Mouse (Mus musculus) embryo, embryonic 10.5 days (tissue): ENCODE results near the gene Sppl2b.
"Not testable (repeated sequence)": the region's sequence is repeated elsewhere in the genome, so short reads cannot be mapped to it uniquely, and the experiment has no call there.

Source experiments
- DNase-seq: peaks from one replicate; pipeline ENCODE4 v3.0.0-alpha.2; 2015; ENCODE audit warnings: low spot score

The Sppl2b gene

DNA sequence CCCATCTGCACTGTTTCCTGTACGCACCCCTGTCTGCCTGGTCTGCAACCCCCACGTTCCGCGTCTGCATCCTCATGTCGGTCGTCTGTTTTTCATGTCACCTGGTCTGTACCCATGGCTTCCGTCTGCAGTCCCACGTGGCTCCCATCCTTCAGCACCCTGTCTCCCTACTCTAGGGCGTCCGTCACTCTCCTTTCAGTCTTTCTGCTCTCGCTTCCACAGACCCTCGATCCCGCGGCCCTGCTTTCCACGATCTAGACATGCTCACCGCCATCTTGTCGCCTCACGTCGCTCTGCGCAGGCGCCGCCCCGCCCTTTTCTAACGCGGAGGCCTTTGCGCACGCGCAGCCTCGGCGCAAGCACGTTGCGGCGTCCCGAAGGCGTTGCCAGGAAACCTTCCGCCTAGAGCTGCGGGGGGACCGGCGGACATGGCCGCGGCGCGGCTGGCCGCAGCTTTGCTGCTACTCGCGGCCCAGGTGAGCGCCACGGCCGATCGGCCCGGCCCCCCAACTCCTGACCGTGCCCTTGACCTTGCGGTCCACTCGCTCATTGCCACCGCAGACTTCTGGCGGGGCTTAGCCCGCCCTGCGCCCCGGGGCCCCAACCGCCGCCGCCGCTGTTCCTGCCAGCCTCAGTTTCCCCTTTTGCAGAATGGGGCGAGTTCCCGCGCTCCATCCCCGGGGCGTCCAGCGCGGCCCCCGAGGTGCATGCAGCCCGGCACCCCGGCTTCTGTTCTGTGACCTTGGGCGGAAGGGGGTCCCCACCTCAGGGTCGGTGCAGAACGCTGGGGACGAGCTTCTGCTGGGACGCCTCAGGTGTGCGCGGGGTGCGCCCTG is at the start of gene Sppl2b, which contains the start of gene Lsm7:
Sppl2b (plus strand) TSS at position 363 of the 836 bp plus-strand sequence.
Lsm7 (minus strand) TSS at position 297 of the 836 bp plus-strand sequence.
- peak; percentile 97 for DNase-seq

DNA sequence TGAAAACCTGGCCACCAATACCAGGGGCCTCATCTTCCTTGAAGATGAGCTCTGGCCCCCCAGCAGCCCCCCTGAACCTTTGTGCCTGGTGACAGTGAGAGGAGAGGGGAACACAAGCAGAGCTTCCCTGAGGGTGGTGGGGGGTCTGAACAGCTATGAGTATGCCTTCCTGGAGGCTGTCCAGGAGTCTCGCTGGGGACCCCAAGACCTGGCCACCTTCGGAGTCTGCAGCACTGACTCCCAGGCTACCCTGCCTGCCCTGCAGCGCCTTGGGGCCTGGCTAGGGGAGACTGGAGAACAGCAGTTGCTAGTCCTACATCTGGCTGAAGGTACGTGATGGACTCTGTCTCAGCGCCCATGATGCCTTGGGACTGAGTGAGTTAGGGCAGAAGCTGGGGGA is 49.8 kb upstream of the Sppl2b start:
- no peak for DNase-seq

- peak; percentile 78 for DNase-seq
Observed at GRCm38 (mm10) chr10:80805925-80806324, 49.1 kb upstream of the Sppl2b start.

DNA sequence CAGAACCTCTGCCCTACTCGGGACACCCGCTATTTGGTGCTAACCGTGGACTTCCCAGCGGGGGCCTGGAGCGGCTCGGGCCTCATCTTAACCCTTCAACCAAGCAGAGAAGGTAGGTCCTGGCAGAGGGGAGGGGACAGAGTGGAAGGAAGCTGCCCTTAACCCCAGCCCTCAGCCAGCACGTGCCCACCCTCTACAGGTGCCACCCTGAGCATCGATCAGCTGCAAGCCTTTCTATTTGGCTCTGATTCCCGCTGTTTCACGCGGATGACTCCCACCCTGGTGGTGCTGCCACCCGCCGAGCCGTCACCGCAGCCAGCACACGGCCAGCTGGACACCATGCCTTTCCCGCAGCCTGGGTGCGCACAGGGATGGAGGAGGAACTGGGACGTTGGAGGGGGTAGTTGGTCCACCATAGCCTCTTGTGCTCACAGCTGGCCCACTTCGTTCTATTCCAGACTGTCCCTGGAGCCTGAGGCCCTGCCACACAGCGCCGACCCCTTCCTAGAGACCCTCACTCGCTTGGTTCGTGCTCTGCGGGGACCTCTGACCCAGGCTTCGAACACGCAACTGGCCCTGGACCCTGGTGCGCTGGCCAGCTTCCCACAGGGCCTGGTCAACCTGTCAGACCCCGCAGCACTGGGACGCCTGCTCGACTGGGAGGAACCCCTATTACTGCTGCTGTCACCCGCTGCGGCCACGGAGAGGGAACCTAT is 48.6 kb upstream of the Sppl2b start:
- no peak for DNase-seq

DNA sequence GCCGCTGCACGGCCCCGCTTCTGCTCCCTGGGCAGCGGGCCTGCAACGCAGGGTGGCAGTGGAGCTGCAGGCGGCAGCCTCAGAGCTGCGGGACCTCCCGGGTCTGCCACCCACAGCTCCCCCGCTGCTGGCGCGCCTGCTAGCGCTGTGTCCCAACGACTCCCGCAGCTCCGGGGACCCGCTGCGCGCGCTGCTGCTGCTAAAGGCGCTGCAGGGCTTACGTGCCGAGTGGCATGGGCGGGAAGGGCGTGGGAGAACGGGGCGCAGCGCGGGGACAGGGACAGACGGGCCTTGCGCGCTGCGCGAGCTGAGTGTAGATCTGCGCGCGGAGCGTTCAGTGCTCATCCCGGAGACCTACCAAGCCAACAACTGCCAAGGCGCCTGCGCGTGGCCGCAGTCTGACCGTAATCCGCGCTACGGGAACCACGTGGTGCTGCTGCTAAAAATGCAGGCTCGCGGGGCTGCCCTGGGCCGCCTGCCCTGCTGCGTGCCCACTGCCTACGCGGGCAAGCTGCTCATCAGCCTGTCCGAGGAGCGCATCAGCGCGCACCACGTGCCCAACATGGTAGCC is 47.9 kb upstream of the Sppl2b start:
- DNase-seq = peak; percentile 80

DNA sequence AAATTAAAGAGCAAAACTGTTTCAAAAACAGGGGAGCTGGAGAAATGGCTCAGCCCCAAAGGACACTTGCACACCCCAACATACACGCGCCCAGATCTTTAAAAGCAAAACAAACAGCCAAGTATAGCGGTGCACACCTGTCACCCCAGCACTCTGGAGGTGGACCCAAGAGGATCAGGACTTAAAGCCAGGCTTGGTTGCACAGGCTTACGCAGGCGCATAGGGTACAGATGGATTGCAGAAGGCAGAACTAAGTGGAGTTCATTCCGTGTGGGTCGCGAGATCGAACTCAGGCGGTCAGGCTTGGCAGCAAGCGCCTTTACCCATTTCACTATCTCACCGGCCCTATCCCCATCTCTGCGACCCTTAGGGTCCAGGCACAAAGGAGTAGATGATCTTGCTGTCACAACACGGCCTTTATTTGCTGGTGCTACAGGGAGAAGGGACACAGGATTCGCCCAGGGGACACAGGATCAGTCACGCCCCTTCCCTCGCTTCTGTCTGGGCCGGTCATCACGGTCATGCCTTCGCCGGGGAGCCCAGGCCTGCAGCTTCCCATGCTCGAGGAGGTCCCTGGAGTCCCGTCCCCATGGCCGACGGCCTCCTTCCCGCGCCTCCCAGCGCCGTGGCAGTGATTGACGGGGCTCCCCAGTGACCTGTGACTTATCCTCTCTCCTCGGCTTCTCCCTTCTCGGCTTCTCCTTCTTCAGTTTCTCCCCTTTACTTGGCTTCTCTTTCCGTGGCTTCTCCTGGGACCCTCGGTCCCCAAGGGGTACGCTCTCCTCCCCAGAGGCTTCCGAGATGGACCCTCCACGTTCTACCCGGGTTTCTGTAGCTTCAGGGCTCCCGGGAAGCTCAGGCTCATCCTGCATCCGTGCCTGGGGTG is 46.7 kb upstream of the Sppl2b start:
- DNase-seq = peak; percentile 32

- peak; percentile 39 for DNase-seq
Observed at GRCm38 (mm10) chr10:80808985-80809632, 46.0 kb upstream of the Sppl2b start.

- no peak for DNase-seq
Observed at GRCm38 (mm10) chr10:80810084-80810483, 45.0 kb upstream of the Sppl2b start.

DNA sequence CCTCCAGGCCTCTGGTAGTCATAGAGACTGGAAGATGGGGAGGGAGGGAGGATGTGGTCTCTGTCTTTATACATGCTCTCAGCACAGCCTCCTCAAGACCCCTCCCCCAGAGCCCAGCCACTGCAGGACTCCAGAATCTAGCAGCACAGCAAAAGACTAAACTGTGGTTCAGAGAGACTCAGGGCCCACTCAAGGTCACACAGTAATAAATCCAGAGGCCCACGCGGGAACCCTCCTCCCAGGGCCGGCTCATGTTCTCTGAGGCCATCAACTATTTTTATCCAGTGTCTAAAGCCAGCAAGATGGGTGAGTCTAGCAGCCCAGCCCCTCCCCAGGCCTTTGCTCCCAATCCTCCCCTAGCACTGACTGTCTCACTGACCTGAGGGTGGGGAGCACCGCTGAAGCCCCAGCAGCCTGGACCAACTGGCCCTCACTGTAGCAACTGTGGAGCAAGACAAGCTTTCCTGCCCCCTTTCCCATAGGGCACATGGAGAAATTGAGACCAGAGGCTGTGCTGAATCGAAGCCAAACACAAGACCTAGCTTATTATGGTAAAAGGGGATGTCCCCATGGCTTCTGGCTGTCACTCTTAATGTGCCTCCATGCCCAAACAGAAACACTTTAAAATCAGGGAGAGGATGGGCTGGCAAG is 42.6 kb upstream of the Sppl2b start:
- DNase-seq = no peak

DNA sequence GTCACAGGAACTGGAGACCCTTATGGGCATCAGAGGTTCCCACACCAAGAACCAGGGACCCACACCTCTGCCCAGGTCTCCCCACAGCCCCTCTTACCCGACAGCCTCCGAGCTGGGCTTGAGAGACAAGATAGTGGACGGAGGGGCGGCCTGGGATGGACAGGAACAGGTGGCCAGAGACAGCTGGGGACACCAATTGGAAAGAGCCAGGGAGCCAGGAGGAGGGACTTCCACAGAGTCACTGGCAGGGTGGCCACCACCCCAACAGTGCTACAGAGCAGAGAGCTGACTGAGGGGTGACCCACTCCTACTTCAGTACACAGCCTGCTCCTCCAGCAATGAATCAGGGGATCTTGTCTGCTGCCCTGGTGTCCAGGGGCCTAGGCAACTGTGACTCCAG is 41.7 kb upstream of the Sppl2b start, which contains the start of gene Jsrp1:
Jsrp1 (minus strand) TSS at position 133 of the 400 bp plus-strand sequence.
- DNase-seq = no peak

- no peak for DNase-seq
Observed at GRCm38 (mm10) chr10:80814800-80815199, 40.3 kb upstream of the Sppl2b start.

DNA sequence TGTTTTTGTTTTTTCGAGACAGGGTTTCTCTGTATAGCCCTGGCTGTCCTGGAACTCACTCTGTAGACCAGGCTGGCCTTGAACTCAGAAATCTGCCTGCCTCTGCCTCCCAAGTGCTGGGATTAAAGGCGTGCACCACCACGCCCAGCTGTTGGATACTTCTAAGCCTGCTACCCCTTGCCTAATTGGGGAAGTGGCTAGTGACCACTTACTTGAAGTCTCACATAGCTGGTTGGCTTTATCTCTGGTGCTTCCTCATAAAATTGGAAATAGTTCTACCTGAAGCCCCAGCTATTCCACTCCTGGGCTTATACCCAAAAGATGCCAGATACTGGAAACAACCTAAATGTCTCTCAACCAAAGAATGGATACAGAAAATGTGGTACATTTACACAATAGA is 38.8 kb upstream of the Sppl2b start:
- not testable (repeated sequence) for DNase-seq

DNA sequence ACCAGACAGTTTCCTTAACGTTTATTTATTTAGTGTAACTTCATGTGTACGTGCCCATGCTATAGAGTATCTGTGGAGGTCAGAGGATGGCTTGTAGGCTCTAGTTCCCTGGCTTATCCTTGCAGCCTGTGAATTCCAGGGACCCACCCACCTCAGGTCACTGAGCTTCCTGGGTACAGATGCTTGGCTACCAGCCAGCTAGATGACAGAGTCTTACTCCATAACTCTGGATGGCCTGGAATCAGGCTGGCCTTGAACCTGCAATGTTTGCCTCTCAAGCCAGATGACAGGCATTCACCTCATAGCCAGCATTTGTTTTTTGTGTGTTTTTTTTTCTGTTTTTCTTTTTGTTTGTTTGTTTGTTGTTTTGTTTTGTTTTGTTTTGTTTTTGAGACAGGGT is 37.9 kb upstream of the Sppl2b start:
- no peak for DNase-seq

GRCm38 (mm10) chr10:80817955-80818354 is 37.1 kb upstream of the Sppl2b start:
- not testable (repeated sequence) for DNase-seq

- no peak for DNase-seq
Observed at GRCm38 (mm10) chr10:80818599-80819281, 36.3 kb upstream of the Sppl2b start.

DNA sequence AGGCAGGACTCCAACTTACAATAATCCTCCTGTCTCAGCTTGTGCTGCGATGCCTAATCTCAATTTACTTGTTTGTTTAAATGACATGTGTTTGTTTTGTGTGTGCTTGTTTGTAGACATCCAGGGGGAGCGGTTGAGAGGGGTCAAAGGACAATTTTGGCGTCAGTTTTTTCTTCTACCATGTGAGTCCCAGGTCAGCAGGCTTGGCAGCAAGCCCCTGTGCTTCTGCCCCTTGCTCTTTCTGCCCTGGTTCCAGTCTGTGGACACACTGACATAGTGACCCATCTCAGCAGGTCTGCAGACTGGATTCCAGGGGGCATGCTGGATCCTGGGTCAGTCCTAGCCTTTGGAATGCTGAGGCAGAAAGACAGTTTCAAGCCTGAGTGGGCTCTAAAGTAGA is 35.7 kb upstream of the Sppl2b start:
- DNase-seq = no peak

DNA sequence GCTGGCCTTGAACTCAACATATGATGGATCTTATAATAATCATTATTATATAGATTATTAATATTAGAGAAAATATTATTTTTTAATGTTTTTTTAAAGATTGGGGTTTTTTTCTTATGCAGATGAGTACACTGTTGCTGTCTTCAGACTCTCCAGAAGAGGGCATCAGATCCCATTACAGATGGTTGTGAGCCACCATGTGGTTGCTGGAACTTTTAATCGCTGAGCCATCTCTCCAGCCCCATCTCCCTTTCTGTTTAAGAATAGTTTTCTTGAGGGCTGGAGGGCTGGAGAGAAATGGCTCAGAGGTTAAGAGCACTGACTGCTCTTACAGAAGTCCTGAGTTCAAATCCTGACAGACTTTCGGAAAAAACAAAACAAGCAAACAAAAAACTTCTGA is 33.1 kb upstream of the Sppl2b start:
- DNase-seq = peak; percentile 56

DNA sequence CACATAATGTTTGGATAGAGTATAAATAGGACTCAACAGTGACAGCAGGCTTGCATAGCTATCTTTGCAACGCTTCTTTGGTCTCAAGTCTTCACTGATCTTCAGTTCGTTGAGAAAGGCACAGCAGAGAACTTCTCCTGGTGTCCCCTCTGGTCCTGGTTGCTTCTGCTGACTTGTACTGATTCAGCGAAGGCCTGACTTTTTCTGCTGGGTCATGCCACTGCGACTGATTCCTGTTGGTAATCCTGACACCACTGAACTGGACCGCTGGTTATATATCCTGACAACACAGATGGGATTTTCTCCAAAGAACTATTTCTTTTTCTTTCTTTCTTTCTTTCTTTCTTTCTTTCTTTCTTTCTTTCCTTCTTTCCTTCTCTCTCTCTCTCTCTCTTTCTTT is 32.5 kb upstream of the Sppl2b start:
- DNase-seq = no peak

DNA sequence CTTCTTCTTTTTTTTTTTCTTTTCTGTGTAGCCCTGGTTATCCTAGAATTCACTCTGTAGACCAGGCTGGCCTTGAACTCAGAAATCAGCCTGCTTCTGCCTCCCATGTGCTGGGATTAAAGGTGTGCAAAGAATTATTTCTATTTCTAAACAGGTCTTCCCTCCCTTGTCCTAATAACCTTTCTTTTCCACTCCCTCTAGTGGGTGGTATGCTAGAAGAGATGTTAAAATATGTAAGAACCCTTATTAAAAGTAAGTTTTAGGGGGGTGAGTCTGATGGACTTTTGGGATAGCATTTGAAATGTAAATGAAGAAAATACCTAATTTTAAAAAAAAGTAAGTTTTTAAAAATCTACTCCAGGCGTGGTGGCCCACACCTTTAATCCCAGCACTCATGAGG is 31.8 kb upstream of the Sppl2b start:
- DNase-seq = no peak
